Mouse (Mus musculus): ENCODE data around the gene Spata7. TPM values are rescaled to one million over a fixed set of nuclear protein-coding genes. Genes with fewer than 3 reads are reported as not detected.
"Not testable (repeated sequence)": the region's sequence is repeated elsewhere in the genome, so short reads cannot be mapped to it uniquely, and the experiment has no call there.

Spata7 gene
- polyA plus RNA-seq, 1 experiment from 2014 or later = 23.3 TPM

DNA sequence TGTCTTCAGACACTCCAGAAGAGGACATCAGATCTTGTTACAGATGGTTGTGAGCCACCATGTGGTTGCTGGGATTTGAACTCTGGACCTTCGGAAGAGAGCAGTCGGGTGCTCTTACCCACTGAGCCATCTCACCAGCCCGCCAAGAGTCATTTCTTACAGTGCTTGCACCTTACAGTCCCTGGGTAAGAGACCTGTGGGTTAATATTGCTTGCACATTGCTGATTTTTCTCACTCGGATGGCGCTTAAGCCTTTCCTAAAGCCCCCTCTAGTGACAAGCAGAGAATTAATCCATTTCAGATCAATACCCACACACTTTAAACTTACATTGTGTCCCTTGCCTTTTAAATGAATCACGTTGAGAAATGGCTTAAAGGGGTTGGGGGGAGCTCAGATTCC is 7.0 kb upstream of the Spata7 start:
- not testable (repeated sequence) for H3K4me1 ChIP-seq; H3K4me3 ChIP-seq; H3K9ac ChIP-seq; H3K27me3 ChIP-seq; H3K27ac ChIP-seq; H3K36me3 ChIP-seq; H3K4me2 ChIP-seq (replicated peaks); H3K9me3 ChIP-seq; ATAC-seq (ENCODE audit: insufficient number of reproducible peaks, insufficient read depth, low FRiP score, low TSS enrichment)
- WGBS = 42% methylated on average over 6 of the region's 6 CpGs

DNA sequence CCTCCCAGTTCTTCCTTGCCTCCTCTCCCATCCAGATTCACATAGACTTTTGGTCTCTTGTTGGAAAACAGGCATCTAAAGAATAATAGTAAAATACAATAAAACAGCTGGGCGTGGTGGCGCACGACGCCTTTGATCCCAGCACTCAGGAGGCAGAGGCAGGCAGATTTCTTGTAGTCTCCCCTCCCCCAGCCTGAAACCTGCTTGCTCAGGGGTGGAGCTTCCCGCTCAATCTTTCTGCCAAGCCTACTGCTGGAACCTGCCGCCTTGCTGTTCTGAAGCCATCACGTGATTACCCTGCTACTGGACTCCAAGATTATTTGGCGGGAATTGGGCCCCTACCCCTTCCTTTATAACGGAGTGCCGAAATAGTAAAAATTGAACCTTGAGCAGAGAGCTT is 4.7 kb upstream of the Spata7 start:
- not testable (repeated sequence) for H3K9ac ChIP-seq; H3K4me3 ChIP-seq; H3K27me3 ChIP-seq; H3K36me3 ChIP-seq; H3K4me1 ChIP-seq; H3K9me3 ChIP-seq; ATAC-seq (ENCODE audit: insufficient number of reproducible peaks, insufficient read depth, low FRiP score, low TSS enrichment); H3K27ac ChIP-seq; H3K4me2 ChIP-seq (replicated peaks)
- 88% methylated on average over 10 of the region's 10 CpGs for WGBS

DNA sequence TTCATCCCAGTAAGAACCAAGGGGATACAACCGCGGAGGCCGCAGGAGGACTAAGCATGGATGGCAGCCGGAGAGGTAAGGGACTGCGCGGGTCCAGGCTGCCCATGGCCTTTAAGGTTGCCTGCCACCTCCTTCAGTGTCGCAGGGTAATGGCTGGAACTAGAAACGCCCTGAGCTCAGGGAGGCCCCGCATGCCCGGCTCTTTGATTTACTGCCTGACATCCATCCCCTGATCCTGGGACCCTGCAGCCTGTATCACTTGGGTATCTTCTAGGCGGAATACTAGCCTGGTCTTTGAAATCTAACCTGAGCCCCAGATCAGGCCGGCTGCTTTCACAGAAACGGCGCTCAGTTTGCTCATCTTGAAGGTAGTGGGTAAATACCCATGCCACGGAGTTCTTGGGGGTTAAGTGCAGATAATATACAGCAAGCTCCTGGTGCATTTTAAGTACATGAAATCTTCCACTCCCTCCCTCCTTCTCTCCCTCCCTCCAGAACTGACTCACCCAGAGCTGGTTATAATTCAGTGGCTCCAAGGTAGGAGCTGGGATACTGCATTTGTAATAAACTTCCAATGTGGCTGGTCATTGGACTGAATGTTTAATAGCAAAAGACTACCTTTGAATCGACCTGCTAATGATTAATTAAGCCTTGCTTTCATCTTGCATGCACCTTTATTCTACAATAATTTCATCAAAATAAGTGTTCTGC is 458 bp downstream of the Spata7 start:
- ATAC-seq (ENCODE audit: insufficient number of reproducible peaks, insufficient read depth, low FRiP score, low TSS enrichment) = peak; percentile 83
- Histone ChIP-seq H3K4me3 (peak overlapping the region; percentile 82), H3K36me3 (no peaks in the 10 kb centered on the region), H3K27me3 (no peaks in the 10 kb centered on the region), H3K9ac (peak overlapping the region; percentile 72), H3K4me2 (replicated peaks) (peak overlapping the region; percentile 62), H3K27ac (no peak overlapping the region), H3K4me1 (peaks cover 4% of the 10 kb centered on the region; the same call in 1 of the 2 replicates), H3K9me3 (no peaks in the 10 kb centered on the region)
- 2% methylated on average over 16 of the region's 16 CpGs for WGBS

DNA sequence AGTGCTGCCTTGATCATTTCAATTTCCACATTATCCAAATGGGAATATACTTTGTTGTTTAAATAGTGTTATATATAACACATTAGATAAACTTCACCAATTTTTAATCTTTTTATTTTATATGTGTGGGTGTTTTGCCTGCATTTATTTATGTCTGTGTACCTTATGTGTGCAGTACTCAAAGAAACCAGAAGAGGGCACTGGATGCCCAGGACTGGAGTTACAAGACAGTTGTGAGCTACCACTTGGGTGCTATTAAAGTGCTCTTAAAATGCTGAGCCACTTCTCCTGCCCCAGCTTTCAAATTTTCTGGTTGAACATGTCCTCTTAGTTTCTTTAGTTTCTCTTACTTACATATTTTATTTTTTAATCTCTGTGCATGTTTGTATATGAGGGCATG is 16.9 kb downstream of the Spata7 start:
- H3K4me2 ChIP-seq (replicated peaks) = no peak overlapping the region
- H3K4me3 ChIP-seq = no peak overlapping the region
- no peaks in the 10 kb centered on the region for H3K4me1 ChIP-seq
- no peaks in the 10 kb centered on the region for H3K9me3 ChIP-seq
- H3K27me3 ChIP-seq = no peaks in the 10 kb centered on the region
- no peak for ATAC-seq (ENCODE audit: insufficient number of reproducible peaks, insufficient read depth, low FRiP score, low TSS enrichment)
- H3K27ac ChIP-seq = no peak overlapping the region
- no peaks in the 10 kb centered on the region for H3K36me3 ChIP-seq
- no peak overlapping the region for H3K9ac ChIP-seq

DNA sequence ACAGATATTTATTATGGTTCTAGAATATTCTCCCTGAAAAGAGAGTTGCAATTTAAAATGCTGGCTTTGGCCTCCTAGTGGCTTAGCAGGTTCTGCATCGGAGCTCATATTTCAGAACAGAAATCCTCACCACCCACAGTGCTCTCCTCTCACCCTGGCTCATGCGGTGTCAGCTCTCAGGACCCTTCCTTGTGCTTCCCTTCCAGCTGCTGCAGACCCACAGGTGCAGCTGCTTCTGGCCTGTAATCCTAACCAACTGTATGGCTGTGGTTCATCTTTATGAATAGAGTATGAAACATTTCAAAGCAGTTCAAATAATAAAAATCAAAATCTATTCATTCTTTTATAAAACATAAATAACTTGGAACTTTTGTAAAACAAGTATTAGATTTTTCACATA is 28.9 kb downstream of the Spata7 start:
- no peak for ATAC-seq (ENCODE audit: insufficient number of reproducible peaks, insufficient read depth, low FRiP score, low TSS enrichment)
- Histone ChIP-seq H3K27ac (no peak overlapping the region), H3K4me1 (no peaks in the 10 kb centered on the region), H3K27me3 (no peaks in the 10 kb centered on the region), H3K9me3 (no peaks in the 10 kb centered on the region), H3K4me3 (no peak overlapping the region), H3K36me3 (peaks cover 5% of the 10 kb centered on the region), H3K4me2 (replicated peaks) (no peak overlapping the region), H3K9ac (no peak overlapping the region)
- WGBS = 69% methylated on average over 2 of the region's 2 CpGs

DNA sequence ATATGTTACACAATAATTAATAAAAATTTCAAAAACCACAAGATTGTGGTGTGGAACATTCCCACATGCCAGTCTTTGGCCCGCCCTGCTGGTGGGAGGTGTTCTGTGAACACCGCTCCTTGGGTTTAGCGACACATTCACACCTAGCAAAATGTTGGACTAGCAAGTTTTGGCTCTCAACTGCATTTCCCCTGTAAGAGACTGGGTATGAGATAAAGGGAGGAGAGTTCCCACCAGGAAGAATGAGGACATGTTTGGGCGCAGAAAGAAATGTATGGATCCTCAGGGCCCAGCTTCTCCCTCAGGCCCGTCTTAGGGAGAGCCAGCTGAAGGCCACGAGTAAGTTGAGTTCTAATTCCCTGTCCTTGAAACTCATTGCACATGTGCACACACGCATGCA is 34.7 kb downstream of the Spata7 start:
- Histone ChIP-seq H3K27me3 (no peaks in the 10 kb centered on the region), H3K9ac (no peak overlapping the region), H3K4me1 (no peaks in the 10 kb centered on the region), H3K4me2 (replicated peaks) (no peak overlapping the region), H3K4me3 (no peak overlapping the region), H3K36me3 (peaks cover 17% of the 10 kb centered on the region), H3K9me3 (no peaks in the 10 kb centered on the region), H3K27ac (no peak overlapping the region)
- WGBS = 90% methylated on average over 7 of the region's 7 CpGs
- no peak for ATAC-seq (ENCODE audit: insufficient number of reproducible peaks, insufficient read depth, low FRiP score, low TSS enrichment)

DNA sequence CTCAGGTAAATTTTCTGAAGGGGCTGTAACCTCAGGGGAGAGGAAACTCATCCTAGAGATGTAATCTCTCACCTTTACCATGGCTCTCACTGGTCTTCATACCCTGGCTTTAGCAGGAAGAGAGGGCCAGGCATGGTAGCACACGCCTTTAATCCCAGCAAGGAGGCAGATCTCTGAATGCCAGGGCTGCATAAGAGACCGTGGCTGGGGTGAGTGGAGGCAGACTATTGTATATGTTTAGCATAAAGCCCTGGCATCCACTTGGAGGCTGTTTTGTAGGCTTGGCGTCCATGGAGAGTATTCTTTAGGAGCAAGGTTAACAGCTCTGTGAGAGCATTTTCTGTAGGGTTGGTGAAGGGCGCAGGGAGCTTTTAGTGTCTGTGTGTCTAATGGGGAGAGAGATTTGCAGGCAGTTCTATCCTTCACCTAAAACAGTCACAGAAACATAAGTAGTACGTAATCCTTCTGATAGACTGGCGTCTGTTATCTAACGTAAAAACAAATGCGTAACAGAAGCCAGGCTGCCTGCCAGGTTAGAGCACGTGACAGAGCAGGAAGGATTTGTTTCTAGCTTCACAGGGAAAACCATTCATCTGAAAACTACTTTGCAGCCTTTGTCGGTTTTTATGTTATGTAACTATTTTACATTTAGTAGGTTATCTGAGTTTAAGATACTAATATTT is 40.3 kb downstream of the Spata7 start:
- ATAC-seq (ENCODE audit: insufficient number of reproducible peaks, insufficient read depth, low FRiP score, low TSS enrichment) = no peak
- no peak overlapping the region for H3K4me3 ChIP-seq
- H3K4me1 ChIP-seq = no peaks in the 10 kb centered on the region
- peaks cover 8% of the 10 kb centered on the region; the same call in 1 of the 2 replicates for H3K36me3 ChIP-seq
- no peaks in the 10 kb centered on the region for H3K9me3 ChIP-seq
- no peak overlapping the region for H3K4me2 ChIP-seq (replicated peaks)
- H3K27ac ChIP-seq = no peak overlapping the region
- H3K27me3 ChIP-seq = no peaks in the 10 kb centered on the region
- H3K9ac ChIP-seq = no peak overlapping the region
- WGBS = 71% methylated on average over 10 of the region's 10 CpGs

DNA sequence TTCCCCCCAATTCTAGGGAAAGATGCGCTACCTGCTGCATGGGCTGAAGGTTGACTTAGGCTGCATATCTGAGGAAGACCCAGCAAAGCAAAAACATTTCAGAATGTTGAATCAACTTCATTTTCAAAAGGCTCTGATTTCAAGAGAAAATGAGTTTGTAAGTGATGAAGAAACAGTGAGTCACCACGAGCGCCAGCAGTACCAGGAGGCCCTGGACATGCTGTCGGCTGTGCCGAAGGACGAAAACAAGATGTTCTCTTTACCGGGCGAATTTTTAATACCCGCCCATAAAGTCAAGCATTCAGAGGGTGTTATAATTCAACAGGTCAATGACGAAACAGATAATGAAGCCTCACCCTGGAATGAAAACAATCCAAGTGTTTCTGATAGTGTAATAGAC is 41.1 kb downstream of the Spata7 start:
- H3K4me3 ChIP-seq = no peak overlapping the region
- H3K4me2 ChIP-seq (replicated peaks) = no peak overlapping the region
- H3K36me3 ChIP-seq = peaks cover 8% of the 10 kb centered on the region; the same call in 1 of the 2 replicates
- no peak overlapping the region for H3K27ac ChIP-seq
- H3K4me1 ChIP-seq = no peaks in the 10 kb centered on the region
- 93% methylated on average over 10 of the region's 10 CpGs for WGBS
- no peak for ATAC-seq (ENCODE audit: insufficient number of reproducible peaks, insufficient read depth, low FRiP score, low TSS enrichment)
- no peak overlapping the region for H3K9ac ChIP-seq
- no peaks in the 10 kb centered on the region for H3K9me3 ChIP-seq
- H3K27me3 ChIP-seq = no peaks in the 10 kb centered on the region

DNA sequence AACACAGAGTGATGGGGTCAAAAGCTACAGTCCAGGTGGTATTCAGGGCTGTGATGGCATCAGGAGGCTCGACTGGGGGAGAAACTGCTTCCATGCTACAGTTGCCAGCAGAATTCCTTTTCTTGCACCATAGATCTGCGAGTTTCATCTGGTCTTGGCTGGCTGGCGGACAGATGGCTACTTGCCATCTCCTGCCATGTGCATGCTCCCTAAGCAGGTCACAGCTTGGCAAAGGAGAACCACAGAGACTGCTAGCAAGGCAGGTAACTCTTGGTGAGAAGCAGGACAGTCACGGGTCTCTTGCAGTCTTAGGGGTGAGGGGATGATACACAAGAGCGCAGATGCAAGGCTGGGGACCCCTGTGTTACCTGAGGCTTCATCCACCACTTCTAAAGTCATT is 41.9 kb downstream of the Spata7 start:
- Histone ChIP-seq H3K4me3 (no peak overlapping the region), H3K9ac (no peak overlapping the region), H3K4me2 (replicated peaks) (no peak overlapping the region), H3K27ac (no peak overlapping the region), H3K36me3 (peaks cover 8% of the 10 kb centered on the region; the same call in 1 of the 2 replicates), H3K4me1 (no peaks in the 10 kb centered on the region), H3K9me3 (no peaks in the 10 kb centered on the region), H3K27me3 (no peaks in the 10 kb centered on the region)
- no peak for ATAC-seq (ENCODE audit: insufficient number of reproducible peaks, insufficient read depth, low FRiP score, low TSS enrichment)
- 89% methylated on average over 5 of the region's 5 CpGs for WGBS

DNA sequence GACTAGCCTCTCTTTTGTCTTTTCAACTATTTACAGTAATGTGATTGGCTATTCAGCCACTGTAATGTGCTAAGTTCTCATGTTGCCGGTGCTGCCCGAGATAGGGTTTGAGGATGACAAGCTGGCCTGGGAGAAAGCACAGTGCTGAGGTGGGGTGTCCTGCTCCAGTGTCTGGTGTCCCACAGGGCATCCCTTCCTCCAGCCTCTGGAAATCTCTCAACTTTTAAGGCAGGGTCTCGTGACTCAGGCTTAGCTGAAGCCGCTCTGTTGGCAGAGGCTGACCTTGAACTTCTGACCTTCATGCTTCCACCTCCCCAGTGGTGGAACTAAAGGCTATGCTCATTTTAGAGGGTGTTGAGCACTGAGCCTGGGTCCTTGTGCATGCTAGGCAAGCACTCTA is 42.5 kb downstream of the Spata7 start:
- Histone ChIP-seq H3K27me3 (no peaks in the 10 kb centered on the region), H3K27ac (no peak overlapping the region), H3K9ac (no peak overlapping the region), H3K9me3 (no peaks in the 10 kb centered on the region), H3K4me2 (replicated peaks) (no peak overlapping the region), H3K36me3 (peaks cover 8% of the 10 kb centered on the region; the same call in 1 of the 2 replicates), H3K4me3 (no peak overlapping the region), H3K4me1 (no peaks in the 10 kb centered on the region)
- ATAC-seq (ENCODE audit: insufficient number of reproducible peaks, insufficient read depth, low FRiP score, low TSS enrichment) = no peak
- WGBS = 83% methylated on average over 4 of the region's 4 CpGs

DNA sequence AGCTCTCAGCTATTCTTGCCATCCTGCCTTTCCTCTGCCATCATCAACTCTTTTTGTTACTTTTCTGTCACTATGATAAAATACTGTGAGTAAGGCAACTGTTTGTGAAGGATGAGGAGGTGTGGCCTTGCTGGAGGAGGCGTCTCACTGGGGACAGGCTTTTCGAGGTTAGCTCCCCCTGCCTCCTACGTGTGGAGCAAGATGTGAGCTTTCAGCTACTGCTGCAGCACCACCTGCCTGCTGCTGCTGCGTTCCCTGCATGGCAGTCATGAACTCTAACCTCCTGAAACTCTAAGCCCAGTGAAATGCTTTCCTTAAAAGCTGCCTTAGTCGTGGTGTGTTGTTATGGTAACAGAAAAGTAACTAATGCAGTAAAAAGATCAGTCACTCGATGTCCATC is 45.9 kb downstream of the Spata7 start:
- 60% methylated on average over 6 of the region's 6 CpGs for WGBS
- peaks cover 15% of the 10 kb centered on the region for H3K36me3 ChIP-seq
- no peak overlapping the region for H3K27ac ChIP-seq
- H3K27me3 ChIP-seq = no peaks in the 10 kb centered on the region
- no peak overlapping the region for H3K4me2 ChIP-seq (replicated peaks)
- H3K4me3 ChIP-seq = no peak overlapping the region
- ATAC-seq (ENCODE audit: insufficient number of reproducible peaks, insufficient read depth, low FRiP score, low TSS enrichment) = no peak
- H3K4me1 ChIP-seq = no peaks in the 10 kb centered on the region
- H3K9ac ChIP-seq = no peak overlapping the region
- no peaks in the 10 kb centered on the region for H3K9me3 ChIP-seq

DNA sequence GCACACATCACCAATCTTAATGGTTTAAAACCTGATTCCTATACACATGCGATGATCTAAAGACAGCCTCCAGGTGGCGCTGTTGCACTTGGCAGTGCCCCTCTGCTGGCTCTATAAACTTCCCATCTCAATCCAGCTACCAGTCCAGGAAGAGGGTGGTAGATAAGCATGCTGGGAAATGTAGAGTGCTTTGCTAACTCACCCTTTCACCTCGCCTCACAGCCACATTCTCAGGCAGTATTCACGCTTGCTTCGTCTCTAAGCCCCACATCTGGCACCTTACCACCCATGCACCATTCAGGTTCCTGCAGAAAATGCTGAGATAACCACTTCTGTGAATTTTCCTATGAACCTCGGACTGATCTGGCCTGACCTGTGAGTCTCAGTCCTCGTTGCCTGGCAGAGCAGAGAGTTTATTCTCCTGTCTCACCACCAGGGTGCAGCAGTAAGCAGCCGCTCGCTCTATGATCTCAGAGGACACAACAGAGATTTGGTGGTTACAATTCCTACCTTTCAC is 46.7 kb downstream of the Spata7 start:
- Histone ChIP-seq H3K36me3 (peaks cover 16% of the 10 kb centered on the region), H3K4me1 (no peaks in the 10 kb centered on the region), H3K9me3 (no peaks in the 10 kb centered on the region), H3K27me3 (no peaks in the 10 kb centered on the region), H3K9ac (no peak overlapping the region), H3K4me2 (replicated peaks) (peak overlapping the region; percentile 42), H3K27ac (no peak overlapping the region), H3K4me3 (peak overlapping the region; percentile 19)
- WGBS = 9% methylated on average over 9 of the region's 9 CpGs
- peak; percentile 58; the same call in 1 of the 2 replicates for ATAC-seq (ENCODE audit: insufficient number of reproducible peaks, insufficient read depth, low FRiP score, low TSS enrichment)
